Mouse (Mus musculus): ENCODE results near the gene Aup1.

Aup1 gene

GRCm38 (mm10) chr6:83104158-83104557 lies 49.8 kb downstream of the Aup1 start:
- DNase-seq (ENCODE audit: low spot score): no peak

Measured in lung, postnatal 25 days (tissue).